Mouse (Mus musculus) G1E (cell line): ENCODE measurements around the gene Bclaf1. TPM values are rescaled to one million over a fixed set of nuclear protein-coding genes. Genes with fewer than 3 reads are reported as not detected.

Experiments used
- ATAC-seq: 2 replicates; pipeline ENCODE4 v1.8.0; 2016; ENCODE audit warnings: mild to moderate bottlenecking; ENCODE audit not compliant: insufficient number of reproducible peaks, poor library complexity, low FRiP score, severe bottlenecking; ENCODE audit errors: extremely low read depth
- DNase-seq: peaks from one replicate; pipeline ENCODE4 v3.0.0; 2012; ENCODE audit warnings: low spot score
- H3K27me3 ChIP-seq: 2 replicates; pipeline ENCODE4 v1.6.1; 2012; ENCODE audit warnings: mild to moderate bottlenecking, low read length, inconsistent platforms; ENCODE audit not compliant: insufficient read depth
- H3K36me3 ChIP-seq: replicated peaks from 2 replicates; pipeline ENCODE3; 2012; ENCODE audit warnings: mild to moderate bottlenecking, inconsistent platforms
- H3K4me1 ChIP-seq: 2 replicates; pipeline ENCODE4 v1.6.1; 2012; ENCODE audit warnings: low read depth, low read length, inconsistent platforms, mixed read lengths; ENCODE audit not compliant: insufficient read depth
- H3K4me3 ChIP-seq: 2 replicates; pipeline ENCODE4 v1.5.1; 2012; ENCODE audit warnings: low read depth, mild to moderate bottlenecking, inconsistent platforms, low read length, moderate library complexity, mixed read lengths
- H3K9me3 ChIP-seq: replicated peaks from 2 replicates; pipeline ENCODE4 v1.6.1; 2012; ENCODE audit warnings: inconsistent platforms
- CTCF ChIP-seq: IDR thresholded peaks from 2 replicates; pipeline ENCODE4 v1.5.1; 2012; ENCODE audit warnings: low read depth, low read length, inconsistent platforms, mixed read lengths
- GATA1 ChIP-seq: IDR thresholded peaks from 2 replicates; pipeline ENCODE4 v1.6.1; 2012; ENCODE audit warnings: borderline replicate concordance, low read length, inconsistent platforms, mixed read lengths
- GATA2 ChIP-seq: IDR thresholded peaks from 2 replicates; pipeline ENCODE4 v1.6.1; 2012; ENCODE audit warnings: low read depth, low read length, inconsistent platforms, borderline replicate concordance
- POLR2AphosphoS5 ChIP-seq: IDR thresholded peaks from 2 replicates; pipeline ENCODE4 v1.6.1; 2012; ENCODE audit warnings: low read depth, low read length, inconsistent platforms; ENCODE audit not compliant: insufficient replicate concordance
- TAL1 ChIP-seq: conservative IDR thresholded peaks from 2 replicates; pipeline ENCODE4 v1.6.1; 2012; ENCODE audit warnings: low read depth, low read length, inconsistent platforms, mixed read lengths
- polyA plus RNA-seq: library from polyadenylated mRNA; stranded (reverse); fragments of >175 nt; gene quantifications from 2 replicates; pipeline ENCODE4 v1.2.3, GENCODE M21; 2012
- total RNA-seq, 2 experiments: library from RNA; stranded (forward) in 1 of 2; stranded (reverse) in 1 of 2; fragments of 200-1000 nt in 1 of 2; fragments of >200 nt in 1 of 2; fragmentation: Nextera tagmentation in 1 of 2; gene quantifications; 2 replicates each; pipeline ENCODE4 v1.2.3; 2014 to 2017

Gene Bclaf1
- total and polyA plus RNA-seq, 3 experiments: 27.8 to 407 (median 248) TPM

DNA sequence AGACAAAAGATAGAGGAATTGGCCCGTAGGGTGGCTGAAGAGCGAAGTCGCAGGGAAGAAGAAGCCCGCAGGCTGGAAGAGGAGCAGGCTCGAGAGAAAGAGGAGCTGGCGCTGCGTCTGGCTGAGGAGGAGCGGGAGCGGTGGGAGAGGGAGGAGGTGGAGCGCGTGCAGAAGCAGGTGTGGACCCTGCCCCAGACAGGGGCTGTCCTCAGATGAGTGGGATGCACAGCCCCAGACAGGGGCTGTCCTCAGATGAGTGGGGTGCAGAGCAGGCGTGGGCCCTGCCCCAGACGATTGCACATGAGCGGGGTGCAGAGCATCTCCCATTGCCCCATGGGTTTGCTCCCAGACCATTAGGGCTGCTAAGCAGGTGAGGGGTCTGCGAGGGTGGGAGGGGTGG lies 39.0 kb upstream of the Bclaf1 start:
- no peak for ATAC-seq
- peak overlapping the region; percentile 54; the same call in 1 of the 2 replicates for H3K4me3 ChIP-seq
- TF ChIP-seq TAL1 (no peak), CTCF (no peak), GATA1 (no peak), GATA2 (no peak), POLR2AphosphoS5 (no peak)

DNA sequence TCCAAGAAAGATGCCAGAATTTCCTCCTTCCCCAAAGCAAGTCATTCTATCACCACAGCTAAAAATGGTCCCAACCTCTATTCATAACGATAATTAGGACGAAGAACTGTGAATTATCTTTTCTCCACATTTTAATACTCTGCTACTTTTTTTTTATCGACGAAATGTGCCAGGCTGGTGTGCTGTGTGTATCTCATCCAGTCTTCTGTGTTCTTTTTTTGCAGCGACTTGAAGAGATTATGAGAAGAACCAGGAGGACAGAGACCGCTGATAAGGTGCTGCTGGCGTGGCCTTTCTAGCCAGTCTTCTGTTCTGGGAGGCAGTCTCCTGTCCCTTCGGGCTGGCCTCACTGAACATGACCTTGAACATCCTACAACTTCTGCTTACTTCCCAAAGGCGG lies 38.2 kb upstream of the Bclaf1 start:
- H3K27me3 ChIP-seq: no peaks in the 10 kb centered on the region
- no peak overlapping the region; the same call in 1 of the 2 replicates for H3K4me3 ChIP-seq
- no peak for ATAC-seq
- no peak for DNase-seq
- peaks cover 4% of the 10 kb centered on the region for H3K9me3 ChIP-seq
- H3K4me1 ChIP-seq: peaks cover 29% of the 10 kb centered on the region
- H3K36me3 ChIP-seq: peaks cover 7% of the 10 kb centered on the region
- TF ChIP-seq CTCF: no peak
- no peak for TF ChIP-seq POLR2AphosphoS5

More for the DNA sequence above, 39.0 kb upstream of the Bclaf1 start:
- Histone ChIP-seq H3K9me3 (peaks cover 4% of the 10 kb centered on the region), H3K27me3 (no peaks in the 10 kb centered on the region), H3K4me1 (peaks cover 29% of the 10 kb centered on the region), H3K36me3 (peaks cover 6% of the 10 kb centered on the region)
- no peak for DNase-seq

DNA sequence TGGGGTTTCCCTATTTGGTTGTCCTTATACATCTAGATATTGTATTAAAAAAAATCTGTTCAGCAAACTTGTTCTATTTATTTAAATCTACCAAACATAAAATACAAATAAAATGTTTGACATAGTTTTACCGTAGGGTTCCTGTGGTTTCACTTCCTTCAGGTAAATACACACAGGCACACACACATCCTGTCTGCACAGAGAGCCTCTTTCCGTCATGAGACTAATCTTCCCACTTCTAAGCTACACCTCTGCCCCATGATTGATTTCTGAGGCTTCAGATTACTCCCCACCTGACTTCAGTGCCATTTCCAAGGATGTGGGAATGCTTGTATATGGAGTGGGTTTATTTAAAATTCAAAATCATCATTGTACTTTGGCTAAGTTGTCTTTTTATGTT lies 30.8 kb upstream of the Bclaf1 start:
- TF ChIP-seq CTCF (no peak), GATA1 (no peak), POLR2AphosphoS5 (no peak), TAL1 (no peak), GATA2 (no peak)
- H3K4me3 ChIP-seq: no peak overlapping the region
- ATAC-seq (no peak), DNase-seq (no peak)
- peaks cover 6% of the 10 kb centered on the region; the same call in 1 of the 2 replicates for H3K27me3 ChIP-seq
- H3K9me3 ChIP-seq: no peaks in the 10 kb centered on the region
- peaks cover 6% of the 10 kb centered on the region; the same call in 1 of the 2 replicates for H3K4me1 ChIP-seq
- peaks cover 3% of the 10 kb centered on the region for H3K36me3 ChIP-seq

DNA sequence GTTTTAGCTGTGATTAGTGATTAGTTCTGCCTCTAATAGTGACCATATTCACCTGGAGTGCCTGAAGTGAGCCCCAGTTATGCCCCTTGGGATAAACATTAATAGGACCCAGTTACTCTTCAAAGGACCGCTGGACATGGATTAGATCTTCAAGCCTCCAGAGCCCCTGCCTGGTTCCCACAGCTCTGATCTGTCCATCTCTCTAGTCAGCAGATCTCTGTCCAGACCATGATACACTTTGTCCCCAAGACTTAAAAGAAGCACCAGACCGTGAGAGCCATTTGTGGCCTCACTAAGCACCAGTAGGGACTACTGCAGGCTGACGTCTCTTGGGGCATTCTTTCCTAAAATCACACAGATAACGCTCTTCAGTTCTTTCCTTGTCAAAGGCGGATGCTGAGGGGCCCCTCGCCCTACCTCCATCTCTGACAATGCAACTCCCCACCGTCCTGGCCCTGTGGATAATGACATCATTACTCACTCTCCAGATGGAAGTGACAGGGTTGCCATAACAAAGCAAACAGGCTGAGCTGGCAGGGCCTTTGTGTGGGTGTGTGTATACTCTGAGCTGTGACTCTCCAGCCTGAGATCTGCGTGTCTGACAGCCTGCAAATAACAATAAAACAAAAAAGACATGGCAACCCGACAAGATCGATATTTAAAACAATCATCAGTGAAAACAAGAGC lies 26.8 kb upstream of the Bclaf1 start:
- Histone ChIP-seq H3K36me3 (no peaks in the 10 kb centered on the region), H3K4me1 (peaks cover 12% of the 10 kb centered on the region)
- DNase-seq: no peak

DNA sequence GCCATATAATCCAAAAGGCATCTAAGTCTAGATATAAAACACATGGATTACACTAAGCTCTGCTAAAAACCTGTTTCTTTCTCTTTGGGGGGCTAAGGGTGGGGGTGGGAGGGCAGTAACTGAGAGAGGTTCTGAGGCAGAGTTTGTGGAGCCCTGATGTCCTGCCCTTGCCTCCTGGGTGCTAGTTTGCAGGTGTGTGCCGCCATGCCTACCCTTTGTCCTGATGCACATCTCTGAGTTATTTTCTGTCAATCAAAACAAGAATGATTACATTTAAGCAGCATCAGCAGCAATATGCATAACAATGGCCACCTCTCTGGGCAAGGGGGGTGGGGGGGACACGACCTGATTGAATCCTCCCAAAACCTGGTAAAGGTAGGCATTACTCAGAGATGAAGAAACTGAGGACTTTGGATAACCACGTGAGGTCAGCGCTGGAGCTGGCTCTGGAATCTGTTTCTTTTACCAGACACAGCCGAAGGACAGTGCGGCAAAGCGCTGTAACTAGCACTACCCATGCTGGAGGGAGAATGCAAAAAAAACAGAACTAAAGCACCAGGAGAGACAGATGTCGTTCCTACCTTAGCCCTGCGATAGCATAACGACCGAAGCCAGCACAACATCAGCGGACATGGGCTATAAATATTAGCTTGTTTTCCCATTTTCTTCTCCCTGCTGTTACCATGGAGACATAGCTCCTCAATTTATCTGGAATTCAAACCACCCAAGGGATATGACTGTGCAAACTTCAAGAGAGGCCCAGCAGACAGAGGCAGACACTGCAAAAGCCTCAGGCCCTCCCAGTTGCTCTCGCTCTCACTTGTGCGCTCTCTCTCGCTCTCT lies 26.1 kb upstream of the Bclaf1 start:
- Histone ChIP-seq H3K27me3 (peaks cover 5% of the 10 kb centered on the region; the same call in 1 of the 2 replicates), H3K4me1 (peaks cover 18% of the 10 kb centered on the region), H3K4me3 (no peak overlapping the region), H3K36me3 (no peaks in the 10 kb centered on the region), H3K9me3 (no peaks in the 10 kb centered on the region)
- DNase-seq (no peak), ATAC-seq (no peak)
- TF ChIP-seq GATA2: no peak
- TF ChIP-seq TAL1: no peak
- TF ChIP-seq POLR2AphosphoS5: no peak
- no peak for TF ChIP-seq CTCF
- no peak for TF ChIP-seq GATA1

More for the DNA sequence above, 26.8 kb upstream of the Bclaf1 start:
- H3K4me3 ChIP-seq: no peak overlapping the region
- peaks cover 9% of the 10 kb centered on the region; the same call in 1 of the 2 replicates for H3K27me3 ChIP-seq
- TF ChIP-seq GATA1 (no peak), POLR2AphosphoS5 (no peak), TAL1 (no peak), CTCF (no peak), GATA2 (no peak)
- H3K9me3 ChIP-seq: no peaks in the 10 kb centered on the region
- ATAC-seq: no peak

DNA sequence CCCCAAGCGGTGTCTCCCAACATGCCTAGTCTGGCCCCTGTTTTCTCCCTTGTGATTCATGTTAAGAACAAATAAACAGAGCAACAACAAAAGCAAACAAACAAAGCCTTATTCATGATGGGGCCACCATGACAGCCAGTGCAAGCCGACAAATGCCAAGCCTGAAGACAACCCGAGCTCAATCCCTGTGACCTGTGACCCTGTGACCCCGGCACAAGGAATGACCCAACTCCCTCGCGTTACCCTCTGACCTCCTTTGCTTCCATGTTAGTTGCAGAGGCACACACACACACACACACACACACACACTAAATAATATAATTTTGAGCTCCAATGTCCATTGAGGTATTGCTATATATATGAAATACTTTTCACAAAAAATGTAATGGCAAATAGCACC lies 24.9 kb upstream of the Bclaf1 start:
- Histone ChIP-seq H3K4me3 (no peak overlapping the region), H3K9me3 (no peaks in the 10 kb centered on the region), H3K4me1 (peaks cover 18% of the 10 kb centered on the region), H3K36me3 (no peaks in the 10 kb centered on the region), H3K27me3 (peaks cover 3% of the 10 kb centered on the region; the same call in 1 of the 2 replicates)
- TF ChIP-seq POLR2AphosphoS5 (no peak), TAL1 (no peak), GATA2 (no peak), CTCF (no peak)
- no peak for ATAC-seq
- no peak for DNase-seq
